Mouse (Mus musculus) intestine, embryonic 16.5 days (tissue): ENCODE measurements at regions not wholly inside any gene's neighbourhood (a gene's known extent, or its start where the extent isn't known, plus 50 kb on each side); places are given as distances from the start of the nearest gene placed in this dataset.

Source experiments
- ATAC-seq: fragments of 200-750 bp; cut with Nextera tagmentation; 2 replicates; pipeline ENCODE4 v1.8.0; 2017; ENCODE audit warnings: moderate TSS enrichment, moderate library complexity
- H3K27ac ChIP-seq: fragments of 300-500 bp; sonication (generic); 2 replicates; pipeline ENCODE4 v1.5.1; 2014; ENCODE audit warnings: mild to moderate bottlenecking, low read length
- H3K27me3 ChIP-seq: fragments of 300-500 bp; sonication (generic); replicated peaks from 2 replicates; pipeline ENCODE4 v1.6.1; 2014; ENCODE audit warnings: low read length, control low read depth, mixed read lengths; ENCODE audit not compliant: control insufficient read depth, insufficient read depth
- H3K36me3 ChIP-seq: fragments of 300-500 bp; sonication (generic); 2 replicates; pipeline ENCODE4 v1.6.1; 2014; ENCODE audit warnings: low read length, control low read depth; ENCODE audit not compliant: control insufficient read depth, insufficient read depth
- H3K4me1 ChIP-seq: fragments of 300-500 bp; sonication (generic); 2 replicates; pipeline ENCODE4 v1.6.1; 2014; ENCODE audit warnings: low read length, control low read depth, mixed read lengths; ENCODE audit not compliant: control insufficient read depth, insufficient read depth
- H3K4me2 ChIP-seq: fragments of 300-500 bp; sonication (generic); 2 replicates; pipeline ENCODE4 v1.6.1; 2014; ENCODE audit warnings: low read depth, low read length, control low read depth
- H3K4me3 ChIP-seq: fragments of 300-500 bp; sonication (generic); 2 replicates; pipeline ENCODE4 v1.5.1; 2014; ENCODE audit warnings: mild to moderate bottlenecking, low read length
- H3K9ac ChIP-seq: fragments of 300-500 bp; sonication (generic); 2 replicates; pipeline ENCODE4 v1.6.1; 2014; ENCODE audit warnings: low read depth, low read length
- H3K9me3 ChIP-seq: fragments of 300-500 bp; sonication (generic); 2 replicates; pipeline ENCODE4 v1.6.1; 2016; ENCODE audit warnings: low read length, control low read depth; ENCODE audit not compliant: control insufficient read depth
- WGBS: fragments of 180-500 bp; shearing (Covaris S2); extraction: QIAGEN DNeasy Blood & Tissue Kit; methylation state at CpG from one replicate; pipeline ENCODE4 v1.1.7; 2014; 5-methylcytosine and 5-hydroxymethylcytosine counted together

DNA sequence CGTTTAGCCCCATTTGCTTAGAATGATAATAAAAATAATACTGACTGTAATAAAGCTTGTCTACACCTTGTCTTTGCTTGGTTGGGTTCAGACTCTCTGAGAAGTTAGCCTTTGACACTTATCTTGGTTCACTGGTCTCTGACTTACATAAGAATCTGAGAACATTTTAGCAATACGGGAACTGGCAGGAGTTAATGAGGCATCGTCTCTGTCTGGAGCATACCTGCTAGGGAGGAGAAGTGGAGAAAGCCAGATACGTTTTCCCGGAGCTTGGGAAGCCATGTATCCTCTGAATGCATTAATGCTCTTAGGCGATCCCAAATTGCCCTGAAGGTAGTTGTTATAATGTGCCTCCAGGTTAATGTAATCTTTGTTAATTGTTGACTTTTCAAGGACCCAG lies 152.6 kb upstream of the Map3k1 start:
- no peaks in the 10 kb centered on the region for H3K9me3 ChIP-seq
- H3K27me3 ChIP-seq = no peaks in the 10 kb centered on the region
- peaks cover 6% of the 10 kb centered on the region for H3K4me1 ChIP-seq
- H3K27ac ChIP-seq = no peak overlapping the region
- no peak overlapping the region for H3K4me2 ChIP-seq
- H3K4me3 ChIP-seq = no peak overlapping the region
- H3K9ac ChIP-seq = no peak overlapping the region
- H3K36me3 ChIP-seq = no peaks in the 10 kb centered on the region
- no peak for ATAC-seq
- WGBS = 63% methylated on average over 6 of the region's 6 CpGs

DNA sequence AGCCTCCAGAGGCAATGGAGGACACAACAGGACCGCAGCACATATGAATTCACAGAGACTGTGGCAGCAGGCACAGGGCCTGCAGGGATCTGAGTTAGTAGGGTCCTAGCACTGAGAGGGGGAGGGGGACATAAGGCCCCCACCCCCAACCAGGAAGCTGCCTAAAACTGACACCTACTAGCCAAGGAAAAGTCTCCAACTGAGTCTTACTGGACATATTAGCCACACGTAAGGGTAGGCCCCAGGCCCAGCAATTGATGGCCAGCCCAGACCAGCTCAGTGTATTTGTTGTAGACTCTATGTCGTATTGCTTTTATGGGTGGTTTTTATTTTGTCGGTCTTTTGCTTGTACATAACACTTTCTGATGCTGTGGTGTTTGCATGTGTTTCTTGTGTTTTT lies 153.4 kb upstream of the Map3k1 start:
- H3K4me1 ChIP-seq = peaks cover 9% of the 10 kb centered on the region
- no peak overlapping the region for H3K4me3 ChIP-seq
- 92% methylated on average over 4 of the region's 4 CpGs for WGBS
- ATAC-seq = no peak
- no peaks in the 10 kb centered on the region for H3K9me3 ChIP-seq
- H3K4me2 ChIP-seq = no peak overlapping the region
- H3K36me3 ChIP-seq = no peaks in the 10 kb centered on the region
- H3K9ac ChIP-seq = no peak overlapping the region
- no peaks in the 10 kb centered on the region for H3K27me3 ChIP-seq
- no peak overlapping the region for H3K27ac ChIP-seq

DNA sequence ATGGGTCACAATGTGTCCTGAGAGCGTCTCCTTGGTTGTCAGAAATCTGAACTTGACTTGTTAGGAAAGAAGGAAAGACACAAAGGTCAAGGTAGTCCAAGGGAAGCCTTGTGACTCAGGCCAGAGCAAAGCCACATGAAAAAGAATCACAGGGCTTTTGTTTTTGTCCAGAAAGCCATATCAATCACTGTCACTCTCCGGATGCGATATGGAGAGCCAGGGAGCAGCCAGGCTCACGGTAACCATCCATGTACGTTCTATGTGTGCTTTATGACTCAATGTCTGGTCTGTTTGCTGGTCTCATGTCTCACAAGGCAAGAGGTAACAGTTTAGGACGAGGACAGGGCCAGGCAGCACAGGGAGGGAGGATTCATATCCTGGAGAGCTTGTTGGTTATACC lies 157.3 kb upstream of the Map3k1 start:
- ATAC-seq = peak; percentile 39; the same call in 1 of the 2 replicates
- no peaks in the 10 kb centered on the region for H3K27me3 ChIP-seq
- peaks cover 19% of the 10 kb centered on the region for H3K4me1 ChIP-seq
- no peak overlapping the region for H3K9ac ChIP-seq
- no peaks in the 10 kb centered on the region for H3K36me3 ChIP-seq
- no peak overlapping the region for H3K27ac ChIP-seq
- WGBS = 43% methylated on average over 6 of the region's 6 CpGs
- no peaks in the 10 kb centered on the region for H3K9me3 ChIP-seq
- H3K4me2 ChIP-seq = no peak overlapping the region
- H3K4me3 ChIP-seq = no peak overlapping the region

GRCm38 (mm10) chr13:111966627-111967026 lies 157.8 kb upstream of the Map3k1 start:
- 0 out of 2 replicates have a peak, but pooled peaks have one; percentile 32 for ATAC-seq
- Histone ChIP-seq H3K27ac (no peak overlapping the region), H3K9ac (no peak overlapping the region)

GRCm38 (mm10) chr13:111968197-111968596 lies 159.4 kb upstream of the Map3k1 start:
- Histone ChIP-seq H3K9me3 (no peaks in the 10 kb centered on the region), H3K9ac (no peak overlapping the region), H3K4me3 (no peak overlapping the region), H3K4me1 (peaks cover 19% of the 10 kb centered on the region), H3K27me3 (no peaks in the 10 kb centered on the region), H3K27ac (no peak overlapping the region), H3K36me3 (no peaks in the 10 kb centered on the region), H3K4me2 (no peak overlapping the region)
- WGBS = 60% methylated on average over 7 of the region's 7 CpGs
- no peak for ATAC-seq

More at GRCm38 (mm10) chr13:111966627-111967026, 157.8 kb upstream of the Map3k1 start:
- H3K4me2 ChIP-seq = no peak overlapping the region
- 12% methylated on average over 3 of the region's 3 CpGs for WGBS
- H3K9me3 ChIP-seq = no peaks in the 10 kb centered on the region
- no peaks in the 10 kb centered on the region for H3K36me3 ChIP-seq
- no peak overlapping the region for H3K4me3 ChIP-seq
- H3K4me1 ChIP-seq = peaks cover 19% of the 10 kb centered on the region
- H3K27me3 ChIP-seq = no peaks in the 10 kb centered on the region

GRCm38 (mm10) chr13:111974282-111974681 lies 165.5 kb upstream of the Map3k1 start:
- no peak overlapping the region for H3K27ac ChIP-seq
- H3K36me3 ChIP-seq = no peaks in the 10 kb centered on the region
- peaks cover 11% of the 10 kb centered on the region for H3K4me1 ChIP-seq
- no peak overlapping the region for H3K4me2 ChIP-seq
- no peak for ATAC-seq
- H3K4me3 ChIP-seq = no peak overlapping the region
- H3K9ac ChIP-seq = no peak overlapping the region
- WGBS = 55% methylated on average over 4 of the region's 4 CpGs
- H3K27me3 ChIP-seq = no peaks in the 10 kb centered on the region
- no peaks in the 10 kb centered on the region for H3K9me3 ChIP-seq

DNA sequence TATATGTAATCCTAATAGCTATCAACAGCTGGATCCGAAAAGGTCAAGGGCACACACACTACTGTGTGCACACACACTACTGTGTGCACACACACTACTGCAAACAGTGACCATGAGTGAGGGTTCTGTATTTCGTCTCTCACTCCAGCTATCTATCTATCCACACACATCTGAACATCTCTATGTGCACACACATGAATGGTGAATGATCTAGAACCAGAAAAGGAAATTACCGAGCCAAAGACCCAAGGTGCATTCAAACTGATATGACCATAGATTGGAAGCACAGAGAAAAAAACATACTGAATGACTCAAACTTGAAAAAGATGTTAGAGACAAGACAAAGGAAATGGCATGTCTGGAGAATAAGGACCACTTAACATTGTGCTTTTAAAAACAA lies 166.8 kb upstream of the Map3k1 start:
- ATAC-seq = no peak
- Histone ChIP-seq H3K9ac (no peak overlapping the region), H3K4me3 (no peak overlapping the region), H3K4me2 (no peak overlapping the region), H3K27ac (no peak overlapping the region), H3K27me3 (no peaks in the 10 kb centered on the region), H3K9me3 (no peaks in the 10 kb centered on the region), H3K4me1 (peaks cover 21% of the 10 kb centered on the region), H3K36me3 (no peaks in the 10 kb centered on the region)
- 86% methylated on average over 3 of the region's 3 CpGs for WGBS

GRCm38 (mm10) chr13:111977769-111978674 lies 169.2 kb upstream of the Map3k1 start:
- no peaks in the 10 kb centered on the region for H3K36me3 ChIP-seq
- H3K4me2 ChIP-seq = no peak overlapping the region
- WGBS = 78% methylated on average over 31 of the region's 31 CpGs
- no peak overlapping the region for H3K9ac ChIP-seq
- no peak for ATAC-seq
- peaks cover 24% of the 10 kb centered on the region for H3K4me1 ChIP-seq
- H3K9me3 ChIP-seq = no peaks in the 10 kb centered on the region
- H3K27ac ChIP-seq = 0 out of 2 replicates have a peak overlapping the region, but pooled peaks have one; percentile 39
- no peak overlapping the region for H3K4me3 ChIP-seq
- H3K27me3 ChIP-seq = no peaks in the 10 kb centered on the region

DNA sequence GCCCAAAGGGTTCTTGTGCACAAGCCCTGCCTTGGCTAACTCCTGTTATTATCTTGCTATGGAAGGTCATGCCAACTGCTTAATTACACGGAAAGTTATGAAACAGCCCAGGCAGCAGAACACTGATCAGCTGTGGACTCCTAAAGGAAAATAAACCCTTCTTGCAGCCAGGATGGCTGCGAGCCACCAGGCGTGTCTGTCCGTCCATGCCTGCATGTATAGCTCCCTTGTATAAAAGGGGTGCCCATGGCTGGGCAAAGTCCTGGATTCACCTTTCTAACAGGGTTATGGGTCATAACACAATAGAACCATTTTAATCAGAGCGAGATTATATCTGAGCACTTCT lies 169.9 kb upstream of the Map3k1 start:
- no peaks in the 10 kb centered on the region for H3K9me3 ChIP-seq
- ATAC-seq = peak; percentile 14; the same call in 1 of the 2 replicates
- no peak overlapping the region for H3K9ac ChIP-seq
- peaks cover 29% of the 10 kb centered on the region for H3K4me1 ChIP-seq
- H3K36me3 ChIP-seq = no peaks in the 10 kb centered on the region
- 47% methylated on average over 5 of the region's 5 CpGs for WGBS
- no peaks in the 10 kb centered on the region for H3K27me3 ChIP-seq
- H3K27ac ChIP-seq = 0 out of 2 replicates have a peak overlapping the region, but pooled peaks have one; percentile 39
- peak overlapping the region; percentile 14; the same call in 1 of the 2 replicates for H3K4me2 ChIP-seq
- no peak overlapping the region for H3K4me3 ChIP-seq
